Mouse (Mus musculus) limb, embryonic 13.5 days (tissue): Measurements from ENCODE around the gene B4galnt3. TPM values are rescaled to one million over a fixed set of nuclear protein-coding genes. Genes with fewer than 3 reads are reported as not detected.

ENCODE experiments used
- ATAC-seq: fragments of 200-750 bp; cut with Nextera tagmentation; 2 replicates; pipeline ENCODE4 v1.8.0; 2017; ENCODE audit warnings: low read depth, moderate number of reproducible peaks, moderate TSS enrichment; ENCODE audit not compliant: low FRiP score
- H3K27ac ChIP-seq: fragments of 300-500 bp; sonication (generic); 2 replicates; pipeline ENCODE4 v1.5.1; 2015; ENCODE audit warnings: inconsistent platforms, mild to moderate bottlenecking, moderate library complexity
- H3K27me3 ChIP-seq: fragments of 300-500 bp; sonication (generic); 2 replicates; pipeline ENCODE4 v1.6.1; 2015; ENCODE audit warnings: mild to moderate bottlenecking, inconsistent platforms
- H3K36me3 ChIP-seq: fragments of 300-500 bp; sonication (generic); 2 replicates; pipeline ENCODE4 v1.6.1; 2015; ENCODE audit warnings: inconsistent platforms, mild to moderate bottlenecking, moderate library complexity
- H3K4me1 ChIP-seq: fragments of 300-500 bp; sonication (generic); 2 replicates; pipeline ENCODE4 v1.6.1; 2015; ENCODE audit warnings: inconsistent platforms
- H3K4me2 ChIP-seq: fragments of 300-500 bp; sonication (generic); replicated peaks from 2 replicates; pipeline ENCODE4 v1.6.1; 2015; ENCODE audit warnings: inconsistent platforms, mild to moderate bottlenecking, moderate library complexity
- H3K4me3 ChIP-seq: fragments of 300-500 bp; sonication (generic); 2 replicates; pipeline ENCODE4 v1.5.1; 2015; ENCODE audit warnings: moderate library complexity, mild to moderate bottlenecking, inconsistent platforms
- H3K9ac ChIP-seq: fragments of 300-500 bp; sonication (generic); 2 replicates; pipeline ENCODE4 v1.6.1; 2015; ENCODE audit warnings: mild to moderate bottlenecking, inconsistent platforms
- H3K9me3 ChIP-seq: fragments of 300-500 bp; sonication (generic); 2 replicates; pipeline ENCODE4 v1.6.1; 2016; ENCODE audit warnings: inconsistent platforms
- WGBS: fragments of 180-500 bp; shearing (Covaris S2); methylation state at CpG from one replicate; pipeline ENCODE4 v1.1.7; 2015; 5-methylcytosine and 5-hydroxymethylcytosine counted together
- polyA plus RNA-seq: library from polyadenylated mRNA; unstranded; fragments of >200 nt; fragmentation: Nextera tagmentation; extraction: Ambion mirVana; gene quantifications from 2 replicates; pipeline ENCODE4 v1.2.1, GENCODE M21; 2015

The B4galnt3 gene
- polyA plus RNA-seq, 1 experiment from 2014 or later: 0.80 TPM

- peaks cover 19% of the 10 kb centered on the region for H3K4me1 ChIP-seq
- H3K27me3 ChIP-seq: peaks cover 7% of the 10 kb centered on the region; the same call in 1 of the 2 replicates
- ATAC-seq: no peak
- no peak overlapping the region for H3K4me3 ChIP-seq
- H3K36me3 ChIP-seq: no peaks in the 10 kb centered on the region
- 57% methylated on average over 7 of the region's 7 CpGs for WGBS
- no peaks in the 10 kb centered on the region for H3K9me3 ChIP-seq
- 0 out of 2 replicates have a peak overlapping the region, but pooled peaks have one; percentile 9 for H3K4me2 ChIP-seq
- H3K9ac ChIP-seq: no peak overlapping the region
- H3K27ac ChIP-seq: no peak overlapping the region
Measured at GRCm38 (mm10) chr6:120191396-120192170, 102.8 kb downstream of the B4galnt3 start.

DNA sequence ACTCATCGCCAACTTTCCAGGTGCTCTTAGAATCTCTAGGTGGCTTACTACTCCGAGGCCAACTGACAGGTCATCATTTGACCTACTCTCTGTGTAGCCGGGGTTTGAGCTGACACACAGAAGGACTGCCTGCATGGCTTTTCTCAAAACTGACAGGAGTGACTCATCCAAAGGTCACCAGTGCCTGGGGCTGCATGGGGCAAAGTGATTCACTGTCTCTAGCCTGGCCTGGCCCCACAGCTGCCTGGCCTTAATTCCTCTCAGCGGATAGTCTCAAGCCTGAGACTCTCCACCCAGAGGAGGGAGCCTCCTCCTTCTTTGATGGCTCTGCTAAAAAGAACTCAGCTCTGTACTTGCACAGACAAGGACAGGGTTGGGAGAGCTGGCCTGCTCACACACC, 103.4 kb downstream of the B4galnt3 start:
- 45% methylated on average over 4 of the region's 4 CpGs for WGBS

DNA sequence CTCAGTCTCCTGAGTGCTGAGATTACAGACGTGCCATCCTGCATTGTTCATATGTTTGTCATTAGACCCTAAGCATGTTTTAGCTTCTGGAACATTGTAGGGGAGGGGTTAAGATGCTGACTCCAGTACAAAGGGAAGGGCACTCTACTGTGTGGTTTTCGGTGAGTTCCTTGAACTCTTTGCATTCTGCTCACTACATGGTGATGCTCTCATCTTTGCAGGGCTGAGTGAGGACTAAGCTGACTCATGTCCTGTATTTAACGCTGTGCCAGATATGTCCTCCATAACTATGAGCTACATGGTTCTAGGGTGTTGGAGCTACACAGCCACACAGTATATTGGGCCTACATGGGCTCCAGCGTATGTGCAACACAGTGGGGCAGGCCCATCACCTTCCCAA, 104.0 kb downstream of the B4galnt3 start:
- no peak overlapping the region for H3K4me2 ChIP-seq
- WGBS: 85% methylated on average over 4 of the region's 4 CpGs
- H3K9me3 ChIP-seq: no peaks in the 10 kb centered on the region
- peaks cover 19% of the 10 kb centered on the region for H3K4me1 ChIP-seq
- no peak overlapping the region for H3K27ac ChIP-seq
- H3K4me3 ChIP-seq: no peak overlapping the region
- 0 out of 2 replicates have a peak, but pooled peaks cover 3% of the 10 kb centered on the region for H3K27me3 ChIP-seq
- H3K36me3 ChIP-seq: no peaks in the 10 kb centered on the region
- H3K9ac ChIP-seq: no peak overlapping the region
- no peak for ATAC-seq

More for the DNA sequence above, 103.4 kb downstream of the B4galnt3 start:
- Histone ChIP-seq H3K27me3 (peaks cover 7% of the 10 kb centered on the region; the same call in 1 of the 2 replicates), H3K36me3 (no peaks in the 10 kb centered on the region), H3K27ac (no peak overlapping the region), H3K4me3 (no peak overlapping the region), H3K4me1 (peaks cover 19% of the 10 kb centered on the region), H3K9ac (no peak overlapping the region), H3K4me2 (no peak overlapping the region), H3K9me3 (no peaks in the 10 kb centered on the region)
- ATAC-seq: no peak

DNA sequence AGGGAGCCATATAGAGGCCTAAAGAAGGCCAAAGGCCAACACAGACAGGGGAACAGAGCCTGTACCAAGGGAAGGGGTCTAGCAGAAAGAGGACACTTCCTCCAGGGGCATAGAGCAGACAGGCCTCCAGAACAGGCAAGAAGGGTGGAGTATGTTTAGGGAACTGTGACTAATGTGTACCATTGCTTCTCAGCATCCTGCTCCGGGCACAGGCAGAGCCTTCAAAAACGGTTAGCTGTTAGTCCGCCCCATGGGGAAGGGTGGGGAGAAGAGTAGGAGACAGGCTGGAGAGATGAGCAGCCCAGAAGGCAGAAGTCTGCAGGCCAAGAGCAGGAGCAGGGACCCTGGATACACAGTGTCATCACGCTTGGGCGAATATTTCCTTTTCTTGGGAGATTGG, 105.1 kb downstream of the B4galnt3 start:
- H3K4me3 ChIP-seq: no peak overlapping the region
- H3K27me3 ChIP-seq: no peaks in the 10 kb centered on the region
- no peak for ATAC-seq
- H3K9ac ChIP-seq: no peak overlapping the region
- no peaks in the 10 kb centered on the region for H3K36me3 ChIP-seq
- WGBS: 86% methylated on average over 5 of the region's 5 CpGs
- peaks cover 19% of the 10 kb centered on the region for H3K4me1 ChIP-seq
- no peak overlapping the region for H3K27ac ChIP-seq
- no peaks in the 10 kb centered on the region for H3K9me3 ChIP-seq
- H3K4me2 ChIP-seq: no peak overlapping the region

DNA sequence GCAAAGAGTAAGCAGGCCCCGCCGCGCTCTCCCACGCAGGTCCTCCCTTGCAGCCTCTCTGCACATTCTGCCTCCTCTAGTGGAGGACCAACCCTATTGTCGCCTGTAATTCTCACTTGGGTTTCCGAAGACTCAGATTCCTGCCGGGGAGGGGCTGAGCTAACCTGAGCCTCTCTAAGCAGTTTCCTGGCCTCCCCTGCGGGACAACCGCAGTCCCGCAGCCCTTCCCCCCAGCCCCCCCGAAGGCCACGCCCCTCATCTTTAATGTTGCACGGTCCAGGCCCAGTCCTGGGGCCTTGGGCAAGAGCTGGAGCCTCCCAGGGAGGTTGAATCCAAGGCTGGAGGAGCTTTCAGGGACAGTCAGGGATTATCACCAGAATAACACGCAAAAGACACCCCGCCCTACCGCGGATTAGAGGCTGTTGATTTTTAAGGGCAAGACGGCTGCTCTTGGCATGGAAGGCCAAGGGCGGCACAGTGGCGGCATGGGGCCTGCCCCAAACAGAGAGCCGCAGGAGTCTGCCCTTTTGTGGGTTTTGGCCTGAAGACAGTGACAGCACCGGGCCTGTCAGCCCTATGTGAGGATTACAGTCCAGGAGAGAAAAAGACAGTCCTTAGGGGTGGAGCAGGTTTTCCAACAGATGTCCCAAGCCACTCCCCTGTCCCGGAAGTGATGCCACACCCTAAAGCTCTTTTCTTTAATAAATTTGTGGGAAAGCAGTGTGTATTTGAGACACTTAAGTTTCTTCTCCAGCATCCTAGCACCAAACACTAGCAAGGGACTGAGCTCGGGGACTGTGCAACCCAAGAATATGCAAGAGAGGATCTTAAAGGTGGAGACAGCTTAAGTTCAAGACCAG, 105.8 kb downstream of the B4galnt3 start:
- WGBS: 21% methylated on average over 24 of the region's 24 CpGs
- Histone ChIP-seq H3K4me3 (peak overlapping the region; percentile 22), H3K4me2 (peak overlapping the region; percentile 56), H3K9ac (peak overlapping the region; percentile 26; the same call in 1 of the 2 replicates), H3K4me1 (peaks cover 19% of the 10 kb centered on the region), H3K36me3 (no peaks in the 10 kb centered on the region), H3K27me3 (no peaks in the 10 kb centered on the region), H3K27ac (no peak overlapping the region), H3K9me3 (no peaks in the 10 kb centered on the region)
- peak; percentile 62; the same call in 1 of the 2 replicates for ATAC-seq

DNA sequence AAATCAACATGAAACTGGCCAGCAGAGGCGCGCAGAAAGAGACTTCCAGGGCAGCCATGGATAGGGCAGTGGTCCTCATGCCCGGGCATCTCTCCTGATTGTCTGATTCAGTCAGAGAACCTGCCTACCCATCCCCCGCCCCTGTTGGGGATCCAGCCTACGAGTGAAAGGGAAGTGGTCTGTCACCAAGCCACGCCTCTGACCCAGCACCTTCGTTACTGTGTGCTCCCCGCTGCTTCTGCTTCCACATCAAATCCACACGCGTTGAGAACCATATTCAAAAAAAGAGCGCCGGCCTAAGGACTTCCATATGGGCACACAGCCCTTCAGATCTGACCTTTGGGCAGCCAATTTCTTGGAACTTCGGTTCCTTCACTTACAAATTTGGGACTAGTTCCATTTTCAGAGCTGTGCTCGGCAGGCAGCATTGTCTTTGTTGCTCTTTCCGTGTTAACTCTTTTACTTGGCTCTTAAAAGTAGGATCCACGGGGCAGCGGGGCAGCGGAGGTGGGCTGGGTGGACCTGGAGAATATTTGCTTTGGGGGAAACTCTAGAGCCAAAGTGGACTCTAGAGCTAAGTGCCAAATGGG, 106.7 kb downstream of the B4galnt3 start:
- H3K4me3 ChIP-seq: peak overlapping the region; percentile 22
- no peak overlapping the region for H3K27ac ChIP-seq
- WGBS: 14% methylated on average over 18 of the region's 18 CpGs
- H3K36me3 ChIP-seq: no peaks in the 10 kb centered on the region
- no peaks in the 10 kb centered on the region for H3K9me3 ChIP-seq
- peaks cover 19% of the 10 kb centered on the region for H3K4me1 ChIP-seq
- H3K4me2 ChIP-seq: peak overlapping the region; percentile 56
- no peaks in the 10 kb centered on the region for H3K27me3 ChIP-seq
- peak overlapping the region; percentile 51; the same call in 1 of the 2 replicates for H3K9ac ChIP-seq
- ATAC-seq: no peak

DNA sequence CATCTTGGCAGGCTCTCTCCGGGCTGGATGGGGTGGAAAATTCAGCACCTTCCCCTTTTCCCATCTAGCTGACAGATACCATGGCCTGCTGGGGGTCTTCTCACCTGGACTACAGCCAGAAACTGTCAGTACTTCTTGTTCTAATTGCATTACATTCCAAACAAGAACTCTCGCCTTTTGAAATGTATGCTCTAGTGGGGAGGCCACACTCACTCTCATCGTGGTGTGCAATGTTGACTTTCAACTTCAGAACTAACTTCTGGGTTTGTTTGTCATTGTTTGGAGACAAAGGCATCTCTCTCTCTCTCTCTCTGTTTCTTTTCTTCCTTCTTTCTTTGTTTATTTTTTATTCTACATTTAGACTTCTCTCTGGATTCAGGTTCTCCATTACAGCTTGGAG, 107.8 kb downstream of the B4galnt3 start:
- H3K4me2 ChIP-seq: no peak overlapping the region
- no peak overlapping the region for H3K27ac ChIP-seq
- H3K4me3 ChIP-seq: no peak overlapping the region
- H3K36me3 ChIP-seq: no peaks in the 10 kb centered on the region
- no peaks in the 10 kb centered on the region for H3K27me3 ChIP-seq
- peaks cover 15% of the 10 kb centered on the region for H3K4me1 ChIP-seq
- WGBS: 49% methylated on average over 3 of the region's 3 CpGs
- no peak overlapping the region for H3K9ac ChIP-seq
- H3K9me3 ChIP-seq: no peaks in the 10 kb centered on the region
- ATAC-seq: no peak

- H3K36me3 ChIP-seq: no peaks in the 10 kb centered on the region
- H3K27me3 ChIP-seq: no peaks in the 10 kb centered on the region
- H3K4me2 ChIP-seq: no peak overlapping the region
- ATAC-seq: no peak
- no peak overlapping the region for H3K27ac ChIP-seq
- H3K4me1 ChIP-seq: peaks cover 18% of the 10 kb centered on the region
- H3K9me3 ChIP-seq: no peaks in the 10 kb centered on the region
- H3K9ac ChIP-seq: no peak overlapping the region
- H3K4me3 ChIP-seq: no peak overlapping the region
- WGBS: 59% methylated on average over 7 of the region's 7 CpGs
Measured at GRCm38 (mm10) chr6:120185756-120186155, 108.6 kb downstream of the B4galnt3 start.

DNA sequence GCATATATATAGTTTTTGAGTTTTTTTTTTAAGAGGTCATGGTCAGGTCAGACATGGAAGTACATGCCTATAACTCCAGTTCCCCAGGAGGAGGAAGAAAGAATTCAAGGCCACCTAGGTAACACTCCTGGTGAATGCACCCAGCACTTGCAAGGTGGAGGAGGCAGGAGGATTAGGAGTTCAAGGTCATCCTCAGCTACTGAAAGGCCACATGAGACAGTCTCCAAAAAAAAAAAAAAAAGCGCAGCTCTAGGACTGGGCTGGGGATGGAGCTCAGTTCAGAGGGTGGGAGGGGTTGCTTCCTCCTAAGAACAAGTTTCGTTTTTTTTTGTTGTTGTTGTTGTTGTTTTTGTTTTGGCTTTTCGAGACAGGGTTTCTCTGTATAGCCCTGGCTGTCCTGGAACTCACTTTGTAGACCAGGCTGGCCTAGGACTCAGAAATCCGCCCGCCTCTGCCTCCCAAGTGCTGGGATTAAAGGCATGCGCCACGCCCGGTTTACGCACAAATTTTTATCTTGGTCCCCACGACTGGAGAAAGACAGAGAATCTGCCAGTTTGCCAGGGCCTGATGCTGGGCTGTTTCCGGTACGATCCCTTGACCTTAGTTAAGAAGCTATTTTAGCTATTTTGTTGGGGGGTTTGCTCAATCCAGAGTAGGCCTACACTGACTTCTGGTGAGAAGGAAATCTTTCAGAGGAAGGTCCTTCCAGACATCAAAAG, 109.2 kb downstream of the B4galnt3 start:
- ATAC-seq: no peak
- no peaks in the 10 kb centered on the region for H3K36me3 ChIP-seq
- 88% methylated on average over 12 of the region's 12 CpGs for WGBS

GRCm38 (mm10) chr6:120183771-120184170, 110.6 kb downstream of the B4galnt3 start:
- H3K36me3 ChIP-seq: no peaks in the 10 kb centered on the region
- WGBS: 75% methylated on average over 4 of the region's 4 CpGs
- no peaks in the 10 kb centered on the region for H3K9me3 ChIP-seq
- no peak for ATAC-seq
- peaks cover 23% of the 10 kb centered on the region for H3K4me1 ChIP-seq
- no peak overlapping the region for H3K4me3 ChIP-seq
- H3K4me2 ChIP-seq: no peak overlapping the region
- H3K9ac ChIP-seq: no peak overlapping the region
- H3K27ac ChIP-seq: no peak overlapping the region
- no peaks in the 10 kb centered on the region for H3K27me3 ChIP-seq

More for the DNA sequence above, 109.2 kb downstream of the B4galnt3 start:
- H3K4me3 ChIP-seq: no peak overlapping the region
- no peak overlapping the region for H3K9ac ChIP-seq
- H3K27ac ChIP-seq: no peak overlapping the region
- H3K9me3 ChIP-seq: no peaks in the 10 kb centered on the region
- peaks cover 23% of the 10 kb centered on the region for H3K4me1 ChIP-seq
- H3K27me3 ChIP-seq: no peaks in the 10 kb centered on the region
- H3K4me2 ChIP-seq: no peak overlapping the region

DNA sequence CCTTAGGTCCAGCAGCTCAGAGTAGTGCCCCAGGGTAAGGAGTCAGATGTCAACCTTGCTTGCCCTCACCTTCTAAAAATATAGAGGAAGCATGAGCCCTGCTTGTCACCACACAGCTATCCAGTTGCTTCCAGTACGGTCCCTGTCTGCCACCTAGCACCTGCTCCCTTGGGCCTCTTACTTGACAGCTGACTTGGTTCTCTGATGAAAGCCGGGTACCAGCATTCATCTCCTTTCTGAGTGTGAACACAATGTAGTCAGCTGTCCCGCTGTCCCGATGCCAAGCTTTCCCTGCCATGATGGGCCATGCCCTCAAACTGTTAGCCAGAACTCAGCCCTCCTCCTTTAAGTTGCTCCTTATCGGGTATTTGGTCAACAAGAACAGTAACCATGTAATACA, 112.2 kb downstream of the B4galnt3 start:
- H3K36me3 ChIP-seq: no peaks in the 10 kb centered on the region
- no peak overlapping the region for H3K4me3 ChIP-seq
- 84% methylated on average over 5 of the region's 5 CpGs for WGBS
- no peaks in the 10 kb centered on the region for H3K9me3 ChIP-seq
- H3K9ac ChIP-seq: no peak overlapping the region
- no peaks in the 10 kb centered on the region for H3K27me3 ChIP-seq
- peaks cover 8% of the 10 kb centered on the region for H3K4me1 ChIP-seq
- no peak overlapping the region for H3K4me2 ChIP-seq
- ATAC-seq: no peak
- H3K27ac ChIP-seq: no peak overlapping the region
